Mouse (Mus musculus) brain, embryonic 14.5 days (tissue): Measurements from ENCODE around the gene Atl1.

Experiments used
- CTCF ChIP-seq: fragments of 200-500 bp; IDR thresholded peaks from 2 replicates; pipeline ENCODE4 v1.5.1; 2012; ENCODE audit warnings: inconsistent platforms, mild to moderate bottlenecking, moderate library complexity, borderline replicate concordance; ENCODE audit not compliant: insufficient read depth, insufficient read length; ENCODE audit errors: extremely low read depth
- POLR2A ChIP-seq: fragments of 200-500 bp; IDR thresholded peaks from 2 replicates; pipeline ENCODE4 v1.6.1; 2012; ENCODE audit warnings: mild to moderate bottlenecking, inconsistent platforms, borderline replicate concordance; ENCODE audit not compliant: poor library complexity, insufficient read depth, insufficient read length, severe bottlenecking; ENCODE audit errors: extremely low read depth

DNA sequence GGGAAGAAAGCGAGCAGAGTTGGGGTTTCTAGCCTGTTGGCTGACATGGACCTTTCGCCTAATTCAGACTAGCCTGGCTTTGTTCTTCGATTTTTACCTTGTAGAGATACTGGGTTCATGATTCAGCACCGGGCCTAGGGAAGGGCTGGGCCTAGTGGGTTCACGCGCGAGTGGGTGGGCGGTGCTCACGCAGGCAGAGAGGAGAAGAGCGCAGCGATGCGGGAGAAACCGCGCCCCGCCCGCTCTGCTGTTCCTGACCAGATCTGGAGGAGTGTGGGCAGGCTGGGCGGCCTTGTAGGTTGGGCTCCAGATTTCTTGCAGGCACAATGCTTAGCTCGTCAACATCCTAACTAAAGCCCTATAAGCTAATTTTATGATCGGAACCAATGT is 16.1 kb downstream of the Atl1 start:
- no peak for TF ChIP-seq CTCF
- no peak for TF ChIP-seq POLR2A
